Mouse (Mus musculus) lung, embryonic 16.5 days (tissue): Measurements from ENCODE around the gene Zfp983. TPM values are rescaled to one million over a fixed set of nuclear protein-coding genes. Genes with fewer than 3 reads are reported as not detected.
A peak's percentile ranks its signal among the peaks of the same experiment; 100 is the strongest.
"Not testable (repeated sequence)": the region's sequence is repeated elsewhere in the genome, so short reads cannot be mapped to it uniquely, and the experiment has no call there.

Experiments used
- ATAC-seq: fragments of 200-750 bp; cut with Nextera tagmentation; 2 replicates; pipeline ENCODE4 v1.8.0; 2017; ENCODE audit warnings: low read depth, mild to moderate bottlenecking, moderate library complexity
- H3K27ac ChIP-seq: fragments of 300-500 bp; sonication (generic); 2 replicates; pipeline ENCODE4 v1.5.1; 2014; ENCODE audit warnings: mild to moderate bottlenecking, control low read depth, low read length
- H3K27me3 ChIP-seq: fragments of 300-500 bp; sonication (generic); 2 replicates; pipeline ENCODE4 v1.6.1; 2014; ENCODE audit warnings: low read depth, low read length, mixed read lengths; ENCODE audit not compliant: control insufficient read depth, insufficient read depth
- H3K36me3 ChIP-seq: fragments of 300-500 bp; sonication (generic); 2 replicates; pipeline ENCODE4 v1.6.1; 2014; ENCODE audit warnings: low read length; ENCODE audit not compliant: control insufficient read depth, insufficient read depth
- H3K4me1 ChIP-seq: fragments of 300-500 bp; sonication (generic); replicated peaks from 2 replicates; pipeline ENCODE4 v1.6.1; 2014; ENCODE audit warnings: low read length, mixed read lengths; ENCODE audit not compliant: control insufficient read depth, insufficient read depth
- H3K4me2 ChIP-seq: fragments of 300-500 bp; sonication (generic); 2 replicates; pipeline ENCODE4 v1.6.1; 2014; ENCODE audit warnings: low read depth, low read length, control low read depth
- H3K4me3 ChIP-seq: fragments of 300-500 bp; sonication (generic); 2 replicates; pipeline ENCODE4 v1.5.1; 2014; ENCODE audit warnings: mild to moderate bottlenecking, low read length, control low read depth
- H3K9ac ChIP-seq: fragments of 300-500 bp; sonication (generic); 2 replicates; pipeline ENCODE4 v1.6.1; 2014; ENCODE audit warnings: low read length, control low read depth
- H3K9me3 ChIP-seq: fragments of 300-500 bp; sonication (generic); 2 replicates; pipeline ENCODE4 v1.6.1; 2016; ENCODE audit warnings: low read length; ENCODE audit not compliant: control insufficient read depth
- WGBS: fragments of 180-500 bp; shearing (Covaris S2); extraction: QIAGEN DNeasy Blood & Tissue Kit; methylation state at CpG from one replicate; pipeline ENCODE4 v1.1.7; 2014; 5-methylcytosine and 5-hydroxymethylcytosine counted together
- polyA plus RNA-seq: library from polyadenylated mRNA; unstranded; fragments of >200 nt; fragmentation: Nextera tagmentation; extraction: Ambion mirVana; gene quantifications from 2 replicates; pipeline ENCODE4 v1.2.1, GENCODE M21; 2015

The Zfp983 gene
- polyA plus RNA-seq, 1 experiment from 2014 or later, result 3.3 TPM

- H3K27ac ChIP-seq, result peak overlapping the region; percentile 72; the same call in 1 of the 2 replicates
- H3K4me3 ChIP-seq, result peak overlapping the region; percentile 59
- peak overlapping the region; percentile 57 for H3K9ac ChIP-seq
- not testable (repeated sequence) for H3K36me3 ChIP-seq, H3K4me1 ChIP-seq, H3K9me3 ChIP-seq, H3K27me3 ChIP-seq
- peak overlapping the region; percentile 60 for H3K4me2 ChIP-seq
- ATAC-seq, result peak; percentile 92
- 1% methylated on average over 10 of the region's 10 CpGs for WGBS
Observed at GRCm38 (mm10) chr17:21680019-21680376, 29.6 kb downstream of the Zfp983 start.

- ATAC-seq, result no peak
- no peaks in the 10 kb centered on the region for H3K27me3 ChIP-seq
- 85% methylated on average over 3 of the region's 3 CpGs for WGBS
Observed at GRCm38 (mm10) chr17:21691560-21691959, 41.1 kb downstream of the Zfp983 start, which contains the start of gene Gm10226. Gene Gm10226 (plus strand): TSS chr17:21691860.

GRCm38 (mm10) chr17:21693342-21693741 lies 42.9 kb downstream of the Zfp983 start:
- no peaks in the 10 kb centered on the region for H3K4me1 ChIP-seq
- WGBS, result 72% methylated on average over 3 of the region's 3 CpGs
- H3K9me3 ChIP-seq, result no peaks in the 10 kb centered on the region
- H3K4me3 ChIP-seq, result no peak overlapping the region
- no peaks in the 10 kb centered on the region for H3K27me3 ChIP-seq
- no peak overlapping the region for H3K9ac ChIP-seq
- no peak for ATAC-seq
- H3K4me2 ChIP-seq, result no peak overlapping the region
- 0 out of 2 replicates have a peak, but pooled peaks cover 4% of the 10 kb centered on the region for H3K36me3 ChIP-seq
- no peak overlapping the region for H3K27ac ChIP-seq

More at GRCm38 (mm10) chr17:21691560-21691959, 41.1 kb downstream of the Zfp983 start, which contains the start of gene Gm10226:
- no peak within 1 kb of the TSS for H3K4me2 ChIP-seq
- no peaks in the 10 kb centered on the region for H3K4me1 ChIP-seq
- H3K27ac ChIP-seq, result no peak within 1 kb of the TSS
- H3K36me3 ChIP-seq, result 0 out of 2 replicates have a peak, but pooled peaks cover 4% of the 10 kb centered on the region
- H3K9ac ChIP-seq, result no peak within 1 kb of the TSS
- H3K9me3 ChIP-seq, result no peaks in the 10 kb centered on the region
- H3K4me3 ChIP-seq, result no peak within 1 kb of the TSS

- ATAC-seq, result no peak
- H3K4me2 ChIP-seq, result no peak overlapping the region
- no peak overlapping the region for H3K4me3 ChIP-seq
- no peaks in the 10 kb centered on the region for H3K4me1 ChIP-seq
- no peak overlapping the region for H3K9ac ChIP-seq
- no peaks in the 10 kb centered on the region for H3K9me3 ChIP-seq
- no peak overlapping the region for H3K27ac ChIP-seq
- H3K36me3 ChIP-seq, result 0 out of 2 replicates have a peak, but pooled peaks cover 2% of the 10 kb centered on the region
- no peaks in the 10 kb centered on the region for H3K27me3 ChIP-seq
Observed at GRCm38 (mm10) chr17:21696073-21696472, 45.6 kb downstream of the Zfp983 start.

DNA sequence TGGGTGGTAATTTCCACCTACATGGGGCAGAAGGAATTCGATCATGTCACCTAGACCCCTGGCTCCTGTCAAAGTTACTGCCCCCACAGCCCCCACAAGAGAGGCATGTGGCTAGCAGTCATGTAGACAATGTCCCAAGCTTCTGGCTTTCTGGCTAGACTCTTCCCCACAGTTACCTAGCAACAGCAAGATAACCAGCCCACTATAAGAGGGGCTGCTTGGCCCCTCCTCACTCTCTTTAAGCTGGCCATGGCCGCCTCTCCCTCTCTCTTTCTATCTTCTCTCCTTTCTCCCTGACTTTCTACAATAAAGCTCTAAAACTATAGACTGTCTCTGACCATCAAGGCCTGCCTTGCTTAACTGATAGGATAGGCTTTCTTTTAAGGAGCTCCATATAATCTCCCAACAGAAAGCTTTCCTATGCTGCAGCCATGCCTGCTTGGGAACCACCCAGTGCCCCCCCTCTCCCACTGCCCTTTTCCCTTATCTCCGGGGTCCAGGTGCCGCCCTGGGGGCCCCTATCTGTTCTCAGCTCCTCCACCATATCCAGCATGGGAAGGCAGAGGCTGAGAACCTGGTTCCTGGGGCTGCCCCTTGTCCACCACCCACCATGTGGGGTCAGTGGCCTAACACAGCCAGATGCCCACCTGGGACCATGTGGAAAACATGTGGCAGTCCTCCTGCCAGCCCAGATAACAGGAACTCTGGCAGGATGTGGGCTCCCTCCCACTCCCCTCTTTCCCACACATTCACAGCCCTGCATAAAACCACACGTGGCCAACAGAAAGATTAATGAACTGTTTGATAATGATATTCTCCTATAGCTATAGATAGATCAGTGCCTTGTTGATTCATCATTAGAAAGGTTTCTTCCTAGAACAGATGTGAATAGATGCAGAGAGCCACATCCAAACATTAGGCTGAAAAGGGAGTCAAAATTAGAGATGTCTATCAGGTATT lies 52.1 kb downstream of the Zfp983 start:
- Histone ChIP-seq H3K4me3 (no peak overlapping the region), H3K36me3 (no peaks in the 10 kb centered on the region), H3K27me3 (no peaks in the 10 kb centered on the region), H3K4me2 (no peak overlapping the region), H3K9me3 (no peaks in the 10 kb centered on the region), H3K27ac (no peak overlapping the region), H3K4me1 (no peaks in the 10 kb centered on the region), H3K9ac (no peak overlapping the region)
- no peak for ATAC-seq
- 26% methylated on average over 5 of the region's 5 CpGs for WGBS

- ATAC-seq, result no peak
- Histone ChIP-seq H3K9ac (no peak overlapping the region), H3K36me3 (no peaks in the 10 kb centered on the region), H3K4me3 (no peak overlapping the region), H3K27ac (no peak overlapping the region), H3K9me3 (no peaks in the 10 kb centered on the region), H3K27me3 (no peaks in the 10 kb centered on the region), H3K4me1 (peaks cover 2% of the 10 kb centered on the region; the same call in 1 of the 2 replicates), H3K4me2 (no peak overlapping the region)
- WGBS, result 83% methylated on average over 1 of the region's 1 CpGs
Observed at GRCm38 (mm10) chr17:21703414-21703813, 53.0 kb downstream of the Zfp983 start.

GRCm38 (mm10) chr17:21707343-21707996 lies 57.0 kb downstream of the Zfp983 start, which contains the start of gene Zfp760:
Gene Zfp760 (plus strand): TSS chr17:21707741.
- ATAC-seq, result peak; percentile 99
- peaks cover 8% of the 10 kb centered on the region for H3K4me1 ChIP-seq
- H3K9ac ChIP-seq, result peak within 1 kb of the TSS; percentile 85
- WGBS, result 2% methylated on average over 26 of the region's 26 CpGs
- peak within 1 kb of the TSS; percentile 67 for H3K4me2 ChIP-seq
- H3K27me3 ChIP-seq, result no peaks in the 10 kb centered on the region
- H3K9me3 ChIP-seq, result no peaks in the 10 kb centered on the region
- H3K27ac ChIP-seq, result peak within 1 kb of the TSS; percentile 98
- H3K36me3 ChIP-seq, result 0 out of 2 replicates have a peak, but pooled peaks cover 2% of the 10 kb centered on the region
- peak within 1 kb of the TSS; percentile 78 for H3K4me3 ChIP-seq

GRCm38 (mm10) chr17:21708401-21708800 lies 58.0 kb downstream of the Zfp983 start:
- Histone ChIP-seq H3K4me1 (peaks cover 8% of the 10 kb centered on the region), H3K36me3 (peaks cover 5% of the 10 kb centered on the region; the same call in 1 of the 2 replicates), H3K4me3 (peak overlapping the region; percentile 78), H3K9ac (peak overlapping the region; percentile 53), H3K4me2 (peak overlapping the region; percentile 67), H3K9me3 (no peaks in the 10 kb centered on the region), H3K27me3 (no peaks in the 10 kb centered on the region), H3K27ac (peak overlapping the region; percentile 9; the same call in 1 of the 2 replicates)
- 35% methylated on average over 2 of the region's 2 CpGs for WGBS
- ATAC-seq, result no peak
